Mouse (Mus musculus): ENCODE measurements at regions not wholly inside any gene's neighbourhood (a gene's known extent, or its start where the extent isn't known, plus 50 kb on each side); places are given as distances from the start of the nearest gene placed in this dataset.

GRCm38 (mm10) chr8:88972993-88973690 lies 70.8 kb downstream of the Sall1 start:
- WGBS: 51% methylated on average over 15 of the region's 15 CpGs
- Histone ChIP-seq H3K36me3 (no peaks in the 10 kb centered on the region), H3K9ac (no peak overlapping the region), H3K4me3 (no peak overlapping the region), H3K4me1 (no peaks in the 10 kb centered on the region), H3K27me3 (no peaks in the 10 kb centered on the region), H3K9me3 (no peaks in the 10 kb centered on the region), H3K4me2 (no peak overlapping the region), H3K27ac (no peak overlapping the region)
- no peak for ATAC-seq (ENCODE audit: borderline replicate concordance, extremely low read depth, low FRiP score, low TSS enrichment)

GRCm38 (mm10) chr8:88958843-88959242 lies 85.1 kb downstream of the Sall1 start:
- no peaks in the 10 kb centered on the region for H3K4me1 ChIP-seq
- H3K36me3 ChIP-seq: no peaks in the 10 kb centered on the region
- no peak overlapping the region for H3K9ac ChIP-seq
- H3K27me3 ChIP-seq: no peaks in the 10 kb centered on the region
- no peak overlapping the region for H3K27ac ChIP-seq
- no peak overlapping the region for H3K4me2 ChIP-seq
- no peak for ATAC-seq (ENCODE audit: borderline replicate concordance, extremely low read depth, low FRiP score, low TSS enrichment)
- no peaks in the 10 kb centered on the region for H3K9me3 ChIP-seq
- H3K4me3 ChIP-seq: no peak overlapping the region

DNA sequence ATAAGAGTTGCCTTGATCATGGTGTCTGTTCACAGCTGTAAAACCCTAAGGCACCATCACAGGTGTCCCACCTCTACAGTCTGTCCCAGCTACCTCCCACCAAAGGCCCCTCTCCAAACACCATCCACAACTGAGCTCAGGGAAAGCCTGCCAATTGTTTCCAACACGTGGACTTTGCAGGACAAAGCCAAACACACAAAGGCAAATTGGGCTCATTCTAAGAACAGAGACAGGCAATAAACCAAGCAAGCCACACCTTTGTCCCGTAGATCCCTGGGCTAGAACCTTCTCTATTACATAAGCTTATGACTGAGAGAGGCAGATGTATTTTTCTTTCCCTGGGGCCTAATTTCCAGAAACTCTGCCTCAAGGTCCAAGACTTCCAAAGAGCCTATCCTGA lies 90.8 kb downstream of the Sall1 start:
- Histone ChIP-seq H3K27ac (no peak overlapping the region), H3K9ac (no peak overlapping the region), H3K4me1 (no peaks in the 10 kb centered on the region), H3K4me3 (no peak overlapping the region), H3K4me2 (no peak overlapping the region), H3K9me3 (no peaks in the 10 kb centered on the region), H3K27me3 (no peaks in the 10 kb centered on the region), H3K36me3 (no peaks in the 10 kb centered on the region)
- 61% methylated on average over 2 of the region's 2 CpGs for WGBS
- ATAC-seq (ENCODE audit: borderline replicate concordance, extremely low read depth, low FRiP score, low TSS enrichment): no peak

- Histone ChIP-seq H3K27me3 (no peaks in the 10 kb centered on the region), H3K4me3 (no peak overlapping the region), H3K4me1 (no peaks in the 10 kb centered on the region), H3K4me2 (no peak overlapping the region), H3K27ac (no peak overlapping the region), H3K9ac (no peak overlapping the region), H3K9me3 (no peaks in the 10 kb centered on the region), H3K36me3 (no peaks in the 10 kb centered on the region)
- ATAC-seq (ENCODE audit: borderline replicate concordance, extremely low read depth, low FRiP score, low TSS enrichment): no peak
- WGBS: 53% methylated on average over 7 of the region's 7 CpGs
These were observed 92.2 kb downstream of the Sall1 start for GRCm38 (mm10) chr8:88951829-88952155.

DNA sequence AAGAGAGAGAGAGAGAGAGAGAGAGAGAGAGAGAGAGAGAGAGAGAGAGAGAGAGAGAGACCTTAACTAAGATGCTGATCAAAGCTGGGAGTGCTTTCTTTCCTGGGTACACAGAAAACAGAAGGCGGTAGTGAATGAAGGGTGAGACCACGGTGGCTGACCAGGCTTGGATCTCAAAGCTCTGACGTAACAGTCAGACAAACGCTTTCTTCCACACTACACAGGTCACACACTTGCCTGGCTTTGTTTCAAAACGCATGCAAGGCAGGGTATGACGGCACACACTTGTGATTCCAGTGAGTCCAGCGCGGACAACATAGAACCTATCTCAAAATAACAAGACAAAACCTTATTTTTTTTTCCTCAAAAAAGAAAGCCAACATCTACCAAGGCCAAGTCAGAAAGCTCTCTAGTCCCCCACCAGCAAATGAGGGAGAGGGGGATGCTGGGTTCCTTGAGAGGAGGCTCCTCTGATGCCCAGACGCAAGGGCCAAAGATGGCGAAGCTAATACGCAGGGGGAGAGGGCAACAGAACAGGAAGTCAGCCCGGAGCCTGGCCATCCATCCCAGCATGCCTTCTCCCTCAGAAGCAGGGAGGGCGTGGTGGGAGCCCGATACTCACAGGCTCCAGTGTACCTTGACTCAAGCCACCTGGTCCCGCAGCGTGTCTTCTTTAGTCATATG lies 92.7 kb downstream of the Sall1 start:
- Histone ChIP-seq H3K36me3 (no peaks in the 10 kb centered on the region), H3K4me2 (no peak overlapping the region), H3K9me3 (no peaks in the 10 kb centered on the region), H3K4me1 (no peaks in the 10 kb centered on the region), H3K9ac (no peak overlapping the region), H3K27ac (no peak overlapping the region), H3K27me3 (no peaks in the 10 kb centered on the region), H3K4me3 (no peak overlapping the region)
- 64% methylated on average over 16 of the region's 16 CpGs for WGBS
- no peak for ATAC-seq (ENCODE audit: borderline replicate concordance, extremely low read depth, low FRiP score, low TSS enrichment)

GRCm38 (mm10) chr8:88949975-88950374 lies 94.0 kb downstream of the Sall1 start:
- H3K27ac ChIP-seq: no peak overlapping the region
- H3K4me3 ChIP-seq: no peak overlapping the region
- H3K4me1 ChIP-seq: no peaks in the 10 kb centered on the region
- H3K36me3 ChIP-seq: no peaks in the 10 kb centered on the region
- no peak overlapping the region for H3K9ac ChIP-seq
- H3K27me3 ChIP-seq: no peaks in the 10 kb centered on the region
- WGBS: 97% methylated on average over 6 of the region's 6 CpGs
- no peak overlapping the region for H3K4me2 ChIP-seq
- no peaks in the 10 kb centered on the region for H3K9me3 ChIP-seq
- no peak for ATAC-seq (ENCODE audit: borderline replicate concordance, extremely low read depth, low FRiP score, low TSS enrichment)

DNA sequence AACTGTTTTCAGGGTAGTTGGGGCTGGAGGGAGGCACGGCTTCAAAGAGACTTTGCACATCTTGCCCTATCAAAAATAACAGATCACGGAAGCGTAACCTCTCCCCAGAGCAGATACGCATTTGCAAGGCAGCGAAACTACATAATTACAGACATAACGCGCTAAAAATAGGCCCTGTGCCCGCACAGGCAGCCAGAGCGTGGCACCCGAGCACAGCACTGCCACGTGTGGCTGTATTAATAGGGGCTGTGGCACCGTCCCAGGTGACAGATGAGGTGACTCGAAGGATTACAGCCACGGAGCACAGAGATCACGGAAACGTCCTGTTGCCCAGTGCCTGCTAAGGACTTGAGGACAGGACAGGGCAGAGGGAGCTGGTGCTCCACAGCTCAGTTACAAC lies 95.0 kb downstream of the Sall1 start:
- WGBS: 69% methylated on average over 16 of the region's 16 CpGs

GRCm38 (mm10) chr8:88948328-88948727 lies 95.6 kb downstream of the Sall1 start:
- Histone ChIP-seq H3K9ac (no peak overlapping the region), H3K27me3 (no peaks in the 10 kb centered on the region), H3K36me3 (no peaks in the 10 kb centered on the region), H3K27ac (no peak overlapping the region), H3K4me1 (no peaks in the 10 kb centered on the region), H3K4me3 (no peak overlapping the region), H3K9me3 (no peaks in the 10 kb centered on the region), H3K4me2 (no peak overlapping the region)
- WGBS: 56% methylated on average over 6 of the region's 6 CpGs
- ATAC-seq (ENCODE audit: borderline replicate concordance, extremely low read depth, low FRiP score, low TSS enrichment): no peak

More for the DNA sequence above, 95.0 kb downstream of the Sall1 start:
- H3K9ac ChIP-seq: no peak overlapping the region
- no peak for ATAC-seq (ENCODE audit: borderline replicate concordance, extremely low read depth, low FRiP score, low TSS enrichment)
- H3K27me3 ChIP-seq: no peaks in the 10 kb centered on the region
- H3K4me2 ChIP-seq: no peak overlapping the region
- no peaks in the 10 kb centered on the region for H3K36me3 ChIP-seq
- H3K4me3 ChIP-seq: no peak overlapping the region
- no peaks in the 10 kb centered on the region for H3K9me3 ChIP-seq
- no peak overlapping the region for H3K27ac ChIP-seq
- no peaks in the 10 kb centered on the region for H3K4me1 ChIP-seq

GRCm38 (mm10) chr8:88947384-88947783 lies 96.6 kb downstream of the Sall1 start:
- Histone ChIP-seq H3K27ac (no peak overlapping the region), H3K27me3 (no peaks in the 10 kb centered on the region), H3K4me1 (no peaks in the 10 kb centered on the region), H3K4me2 (no peak overlapping the region), H3K9me3 (no peaks in the 10 kb centered on the region), H3K9ac (no peak overlapping the region), H3K36me3 (no peaks in the 10 kb centered on the region), H3K4me3 (no peak overlapping the region)
- WGBS: 69% methylated on average over 3 of the region's 3 CpGs
- no peak for ATAC-seq (ENCODE audit: borderline replicate concordance, extremely low read depth, low FRiP score, low TSS enrichment)

DNA sequence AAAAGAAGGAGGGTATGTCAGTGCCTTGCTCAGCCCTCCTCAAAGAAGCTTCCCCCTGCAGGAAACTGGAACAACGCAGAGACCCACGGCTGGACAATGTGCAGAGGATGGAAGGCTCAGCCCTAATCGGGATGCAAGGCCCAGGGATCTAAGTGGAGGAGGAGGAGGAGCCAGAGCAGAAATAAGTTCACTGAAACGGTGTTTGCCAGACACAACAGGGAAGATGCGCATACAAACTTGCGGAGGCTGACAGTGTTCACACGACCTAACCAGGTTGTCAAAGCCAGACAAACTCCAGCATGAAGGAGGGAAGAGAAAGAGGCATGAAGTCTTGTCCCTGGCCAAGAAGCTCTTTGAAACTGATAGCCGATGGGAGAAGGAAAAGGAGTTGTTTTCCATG lies 98.3 kb downstream of the Sall1 start:
- no peaks in the 10 kb centered on the region for H3K27me3 ChIP-seq
- ATAC-seq (ENCODE audit: borderline replicate concordance, extremely low read depth, low FRiP score, low TSS enrichment): no peak
- H3K4me2 ChIP-seq: no peak overlapping the region
- H3K4me1 ChIP-seq: no peaks in the 10 kb centered on the region
- H3K9ac ChIP-seq: no peak overlapping the region
- no peak overlapping the region for H3K4me3 ChIP-seq
- no peaks in the 10 kb centered on the region for H3K9me3 ChIP-seq
- H3K27ac ChIP-seq: no peak overlapping the region
- 52% methylated on average over 8 of the region's 8 CpGs for WGBS
- H3K36me3 ChIP-seq: no peaks in the 10 kb centered on the region

GRCm38 (mm10) chr8:88944038-88944437 lies 99.9 kb downstream of the Sall1 start:
- H3K27me3 ChIP-seq: no peaks in the 10 kb centered on the region
- no peaks in the 10 kb centered on the region for H3K36me3 ChIP-seq
- no peak overlapping the region for H3K9ac ChIP-seq
- 53% methylated on average over 4 of the region's 4 CpGs for WGBS
- H3K4me3 ChIP-seq: no peak overlapping the region
- no peaks in the 10 kb centered on the region for H3K4me1 ChIP-seq
- no peaks in the 10 kb centered on the region for H3K9me3 ChIP-seq
- no peak overlapping the region for H3K4me2 ChIP-seq
- H3K27ac ChIP-seq: no peak overlapping the region
- no peak for ATAC-seq (ENCODE audit: borderline replicate concordance, extremely low read depth, low FRiP score, low TSS enrichment)

DNA sequence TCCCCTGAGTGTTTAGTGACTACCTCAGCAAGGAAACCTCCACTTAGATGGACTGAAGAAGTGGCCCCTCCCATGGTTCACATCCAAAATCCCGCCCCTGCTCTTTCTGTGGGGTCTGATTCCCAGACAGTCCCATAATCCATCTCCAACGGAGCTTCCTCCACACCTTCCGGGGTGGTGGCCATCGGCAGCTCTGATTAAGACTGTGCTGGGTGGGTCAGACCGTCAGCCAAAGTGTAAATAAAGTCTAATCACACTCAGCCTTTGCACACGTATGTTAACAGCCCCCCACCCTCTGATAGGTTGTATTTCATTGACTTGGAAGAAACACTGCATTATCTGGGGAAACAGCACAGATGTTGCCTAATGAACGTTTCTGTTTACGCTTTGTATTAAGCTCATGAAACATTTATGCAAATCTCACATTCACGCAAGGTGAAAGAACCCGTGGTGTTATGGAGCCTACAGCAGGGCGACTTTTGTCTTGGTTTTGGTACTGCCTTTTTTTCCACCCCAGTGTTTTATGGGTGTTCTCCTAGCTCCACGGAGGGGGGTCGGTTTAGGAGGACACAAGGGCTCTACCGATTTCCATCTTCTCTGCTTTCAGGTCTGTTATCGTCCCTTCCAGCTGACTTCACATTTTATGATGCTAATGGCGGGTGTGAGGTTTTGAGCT lies 104.8 kb downstream of the Sall1 start:
- H3K4me1 ChIP-seq: no peaks in the 10 kb centered on the region
- no peaks in the 10 kb centered on the region for H3K27me3 ChIP-seq
- 46% methylated on average over 16 of the region's 16 CpGs for WGBS
- H3K4me3 ChIP-seq: no peak overlapping the region
- H3K9ac ChIP-seq: no peak overlapping the region
- ATAC-seq (ENCODE audit: borderline replicate concordance, extremely low read depth, low FRiP score, low TSS enrichment): no peak
- H3K4me2 ChIP-seq: no peak overlapping the region
- H3K27ac ChIP-seq: no peak overlapping the region
- H3K9me3 ChIP-seq: no peaks in the 10 kb centered on the region
- no peaks in the 10 kb centered on the region for H3K36me3 ChIP-seq

All from lung, embryonic 15.5 days (tissue).